Mouse (Mus musculus) kidney, embryonic 14.5 days (tissue): ENCODE measurements around the gene Zfp784. TPM values are rescaled to one million over a fixed set of nuclear protein-coding genes. Genes with fewer than 3 reads are reported as not detected.
A peak's percentile ranks its signal among the peaks of the same experiment; 100 is the strongest.

Experiments used
- ATAC-seq: fragments of 200-750 bp; cut with Nextera tagmentation; 2 replicates; pipeline ENCODE4 v1.8.0; 2017; ENCODE audit warnings: moderate number of reproducible peaks, mild to moderate bottlenecking, moderate TSS enrichment, moderate library complexity; ENCODE audit not compliant: low FRiP score, low TSS enrichment
- H3K27ac ChIP-seq: fragments of 300-500 bp; sonication (generic); 2 replicates; pipeline ENCODE4 v1.5.1; 2014; ENCODE audit warnings: low read depth, mild to moderate bottlenecking, low read length, moderate library complexity, mixed read lengths
- H3K27me3 ChIP-seq: fragments of 300-500 bp; sonication (generic); 2 replicates; pipeline ENCODE4 v1.6.1; 2014; ENCODE audit warnings: mild to moderate bottlenecking, low read length; ENCODE audit not compliant: control insufficient read depth, insufficient read depth
- H3K36me3 ChIP-seq: fragments of 300-500 bp; sonication (generic); 2 replicates; pipeline ENCODE4 v1.6.1; 2014; ENCODE audit warnings: low read length, mixed read lengths; ENCODE audit not compliant: control insufficient read depth, insufficient read depth
- H3K4me1 ChIP-seq: fragments of 300-500 bp; sonication (generic); 2 replicates; pipeline ENCODE4 v1.6.1; 2014; ENCODE audit warnings: low read length, mixed read lengths; ENCODE audit not compliant: control insufficient read depth, insufficient read depth
- H3K4me2 ChIP-seq: fragments of 300-500 bp; sonication (generic); replicated peaks from 2 replicates; pipeline ENCODE4 v1.6.1; 2014; ENCODE audit warnings: low read depth, mild to moderate bottlenecking, low read length
- H3K4me3 ChIP-seq: fragments of 300-500 bp; sonication (generic); 2 replicates; pipeline ENCODE4 v1.5.1; 2014; ENCODE audit warnings: mild to moderate bottlenecking, low read length
- H3K9ac ChIP-seq: fragments of 300-500 bp; sonication (generic); 2 replicates; pipeline ENCODE4 v1.6.1; 2014; ENCODE audit warnings: low read depth, mild to moderate bottlenecking, low read length, moderate library complexity
- H3K9me3 ChIP-seq: fragments of 300-500 bp; sonication (generic); 2 replicates; pipeline ENCODE4 v1.6.1; 2016; ENCODE audit warnings: low read length; ENCODE audit not compliant: control insufficient read depth
- WGBS: fragments of 180-500 bp; shearing (Covaris S2); extraction: QIAGEN DNeasy Blood & Tissue Kit; methylation state at CpG from one replicate; pipeline ENCODE4 v1.1.7; 2014; 5-methylcytosine and 5-hydroxymethylcytosine counted together
- polyA plus RNA-seq: library from polyadenylated mRNA; unstranded; fragments of >200 nt; fragmentation: Nextera tagmentation; extraction: Ambion mirVana; gene quantifications from 2 replicates; pipeline ENCODE4 v1.2.1, GENCODE M21; 2014

Zfp784 gene
- polyA plus RNA-seq, 1 experiment from 2014 or later, result 5.0 TPM

DNA sequence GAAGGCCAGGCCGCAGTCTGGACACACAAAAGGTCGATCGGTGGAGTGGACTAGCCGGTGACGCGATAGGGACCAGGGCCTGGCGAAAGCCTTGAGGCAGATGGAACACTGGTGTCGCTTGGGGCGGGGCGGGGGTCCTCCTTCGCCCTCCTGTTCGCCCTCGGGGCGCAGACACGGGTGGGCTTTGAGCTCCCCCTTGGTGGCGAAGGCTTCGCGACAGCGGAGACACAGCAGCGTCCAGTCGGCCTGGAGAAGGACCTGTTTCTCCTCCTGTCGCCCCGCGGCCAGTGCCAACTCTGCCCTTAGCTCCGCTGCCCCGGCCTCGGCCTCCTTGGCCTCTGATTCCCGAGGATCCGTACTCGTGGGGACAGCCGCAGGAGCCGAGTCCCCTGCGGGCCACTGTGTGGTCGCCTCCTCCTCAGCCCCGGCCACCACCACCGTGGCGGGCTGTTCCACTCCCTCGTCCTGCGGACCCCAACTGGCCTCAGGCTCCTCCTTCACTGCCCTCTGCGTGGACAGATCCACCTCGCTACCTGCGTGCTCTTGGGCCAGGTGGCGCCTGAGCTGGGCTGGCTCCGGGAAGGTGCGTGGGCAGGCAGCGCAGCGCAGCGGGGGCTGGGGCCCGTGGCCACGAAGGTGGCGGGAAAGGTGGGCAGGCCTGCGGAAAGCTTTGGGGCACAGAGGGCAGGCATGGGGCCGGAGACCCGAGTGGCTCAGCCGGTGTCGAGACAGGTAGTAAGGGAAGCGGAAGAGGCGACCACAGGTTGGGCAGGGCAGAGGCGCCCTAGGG is 44.1 kb downstream of the Zfp784 start:
- Histone ChIP-seq H3K27me3 (peaks cover 8% of the 10 kb centered on the region; the same call in 1 of the 2 replicates), H3K36me3 (peaks cover 19% of the 10 kb centered on the region), H3K9ac (peak overlapping the region; percentile 18; the same call in 1 of the 2 replicates), H3K9me3 (peaks cover 17% of the 10 kb centered on the region), H3K27ac (no peak overlapping the region), H3K4me1 (peaks cover 13% of the 10 kb centered on the region; the same call in 1 of the 2 replicates), H3K4me3 (peak overlapping the region; percentile 9), H3K4me2 (peak overlapping the region; percentile 65; the same call in 1 of the 2 replicates)
- no peak for ATAC-seq
- WGBS, result 52% methylated on average over 59 of the region's 59 CpGs

DNA sequence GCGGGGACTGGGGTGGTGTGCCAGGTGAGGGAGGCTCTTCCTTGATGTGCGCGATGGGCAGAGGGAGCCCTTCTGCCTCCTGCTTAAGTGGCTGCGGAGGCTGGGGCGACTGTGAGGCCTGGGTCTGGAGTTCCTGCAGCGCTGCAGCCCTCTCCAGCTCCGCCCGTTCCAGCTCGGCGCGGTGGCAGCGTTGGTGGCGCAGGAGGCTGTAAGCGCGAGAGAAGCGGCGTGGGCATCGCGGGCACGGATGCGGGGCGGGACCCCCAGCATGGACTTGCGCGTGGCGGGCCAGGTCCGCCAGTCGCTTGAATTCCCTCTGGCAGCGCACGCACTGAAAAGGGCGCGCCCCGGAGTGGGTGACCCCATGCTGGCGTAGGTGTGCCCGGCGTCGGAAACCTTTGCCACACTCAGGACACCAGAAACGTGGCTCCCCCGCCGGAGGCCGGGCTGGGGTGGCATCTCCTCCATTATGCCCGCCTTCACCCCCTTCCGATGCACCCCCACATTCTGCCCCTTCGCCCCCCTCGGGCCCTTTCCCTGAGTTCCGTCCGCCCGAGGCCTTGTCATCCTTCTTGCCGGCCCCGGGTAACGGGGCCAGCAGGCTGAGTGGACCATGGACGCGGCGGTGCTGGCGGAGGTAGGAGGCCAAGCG is 44.8 kb downstream of the Zfp784 start:
- H3K4me3 ChIP-seq, result no peak overlapping the region
- H3K4me1 ChIP-seq, result peaks cover 13% of the 10 kb centered on the region; the same call in 1 of the 2 replicates
- 41% methylated on average over 53 of the region's 55 CpGs for WGBS
- H3K27ac ChIP-seq, result no peak overlapping the region
- H3K4me2 ChIP-seq, result no peak overlapping the region
- no peak for ATAC-seq
- peaks cover 19% of the 10 kb centered on the region for H3K36me3 ChIP-seq
- H3K9ac ChIP-seq, result peak overlapping the region; percentile 18; the same call in 1 of the 2 replicates
- peaks cover 17% of the 10 kb centered on the region for H3K9me3 ChIP-seq
- H3K27me3 ChIP-seq, result peaks cover 8% of the 10 kb centered on the region; the same call in 1 of the 2 replicates

- H3K4me3 ChIP-seq, result no peak overlapping the region
- H3K27me3 ChIP-seq, result no peaks in the 10 kb centered on the region
- WGBS, result 64% methylated on average over 2 of the region's 2 CpGs
- no peak for ATAC-seq
- no peaks in the 10 kb centered on the region for H3K4me1 ChIP-seq
- H3K4me2 ChIP-seq, result no peak overlapping the region
- H3K27ac ChIP-seq, result no peak overlapping the region
- H3K36me3 ChIP-seq, result peaks cover 11% of the 10 kb centered on the region
- peaks cover 7% of the 10 kb centered on the region; the same call in 1 of the 2 replicates for H3K9me3 ChIP-seq
- no peak overlapping the region for H3K9ac ChIP-seq
These were observed 50.0 kb downstream of the Zfp784 start for GRCm38 (mm10) chr7:4988250-4988649.

Other genes starting within 250 kb of the Zfp784 start
- gene Tmem238, start 248.8 kb downstream of the Zfp784 start, polyA plus RNA-seq, result 6.9 and 8.2 TPM in 2 replicates
- 251 and 292 TPM in 2 replicates for gene Rpl28, start 245.6 kb downstream of the Zfp784 start, polyA plus RNA-seq
- gene Ube2s, start 225.9 kb downstream of the Zfp784 start, polyA plus RNA-seq, result 465 and 546 TPM in 2 replicates
- 0.89 and 1.1 TPM in 2 replicates for gene Shisa7, start 193.8 kb downstream of the Zfp784 start, polyA plus RNA-seq
- gene Isoc2b, start 168.2 kb downstream of the Zfp784 start, polyA plus RNA-seq, result 4.5 and 8.3 TPM in 2 replicates
- gene Isoc2a, start 161.3 kb downstream of the Zfp784 start, polyA plus RNA-seq, result 0.95 and 1.3 TPM in 2 replicates
- 0.22 TPM in 1 of 2 replicates, not detected in the other for gene Gm36210, start 131.9 kb downstream of the Zfp784 start, polyA plus RNA-seq
- 4.5 and 5.2 TPM in 2 replicates for gene Zfp628, start 123.2 kb downstream of the Zfp784 start, polyA plus RNA-seq
- 3.1 and 3.6 TPM in 2 replicates for gene Nat14, start 116.4 kb downstream of the Zfp784 start, polyA plus RNA-seq
- gene Ssc5d, start 112.7 kb downstream of the Zfp784 start, polyA plus RNA-seq, result 1.1 and 2.5 TPM in 2 replicates
- 0.43 TPM in 1 of 2 replicates, not detected in the other for gene Sbk2, start 74.0 kb downstream of the Zfp784 start, polyA plus RNA-seq
- gene Sbk3, start 67.3 kb downstream of the Zfp784 start, polyA plus RNA-seq, result 0.06 TPM in 1 of 2 replicates, not detected in the other
- gene Zfp579, start 42.3 kb downstream of the Zfp784 start, polyA plus RNA-seq, result 36.6 and 41.6 TPM in 2 replicates
- gene Zfp524, start 24.0 kb downstream of the Zfp784 start, polyA plus RNA-seq, result 11.7 and 12.3 TPM in 2 replicates
- 46.5 and 48.6 TPM in 2 replicates for gene Fiz1, start 23.7 kb downstream of the Zfp784 start, polyA plus RNA-seq
- gene Gm44973, start 22.9 kb downstream of the Zfp784 start, polyA plus RNA-seq, result 1.1 and 3.4 TPM in 2 replicates
- 9.9 and 10.0 TPM in 2 replicates for gene Zfp865, start 18.1 kb downstream of the Zfp784 start, polyA plus RNA-seq
- 23.2 and 25.5 TPM in 2 replicates for gene Ccdc106, start 17.9 kb downstream of the Zfp784 start, polyA plus RNA-seq
- not detected in 2 replicates for gene 4632433K11Rik, start 4.3 kb downstream of the Zfp784 start, polyA plus RNA-seq
- gene Zfp580, start 13.1 kb upstream of the Zfp784 start, polyA plus RNA-seq, result 43.6 and 56.2 TPM in 2 replicates
- gene U2af2, start 23.7 kb upstream of the Zfp784 start, polyA plus RNA-seq, result 120 and 148 TPM in 2 replicates
- 53.2 and 63.8 TPM in 2 replicates for gene Epn1, start 41.8 kb upstream of the Zfp784 start, polyA plus RNA-seq
- not detected in 2 replicates for gene Rfpl4, start 78.5 kb upstream of the Zfp784 start, polyA plus RNA-seq
- 0.28 and 0.43 TPM in 2 replicates for gene Rasl2-9, start 87.5 kb upstream of the Zfp784 start, polyA plus RNA-seq
- gene Vmn1r55, start 111.2 kb upstream of the Zfp784 start, polyA plus RNA-seq, result not detected in 2 replicates
- gene Vmn1r56, start 158.3 kb upstream of the Zfp784 start, polyA plus RNA-seq, result not detected in 2 replicates
- gene Vmn1r57, start 180.0 kb upstream of the Zfp784 start, polyA plus RNA-seq, result not detected in 2 replicates